Mouse (Mus musculus) lung, postnatal 0 days (tissue): ENCODE results near the gene Fbxw15. TPM values are rescaled to one million over a fixed set of nuclear protein-coding genes. Genes with fewer than 3 reads are reported as not detected.
"Not testable (repeated sequence)": the region's sequence is repeated elsewhere in the genome, so short reads cannot be mapped to it uniquely, and the experiment has no call there.

Source experiments
- ATAC-seq: fragments of 200-750 bp; cut with Nextera tagmentation; 2 replicates; pipeline ENCODE4 v1.8.0; 2017; ENCODE audit warnings: moderate library complexity
- DNase-seq: peaks from one replicate; pipeline ENCODE4 v3.0.0-alpha.2; 2016; ENCODE audit warnings: low spot score
- H3K27ac ChIP-seq: fragments of 300-500 bp; sonication (generic); 2 replicates; pipeline ENCODE4 v1.5.1; 2014; ENCODE audit warnings: antibody characterized with exemption, mild to moderate bottlenecking, low read length, mixed read lengths
- H3K27me3 ChIP-seq: fragments of 300-500 bp; sonication (generic); replicated peaks from 2 replicates; pipeline ENCODE4 v1.6.1; 2014; ENCODE audit warnings: low read length, mixed read lengths; ENCODE audit not compliant: insufficient read depth
- H3K36me3 ChIP-seq: fragments of 300-500 bp; sonication (generic); 2 replicates; pipeline ENCODE4 v1.6.1; 2014; ENCODE audit warnings: low read length, mixed read lengths; ENCODE audit not compliant: insufficient read depth
- H3K4me1 ChIP-seq: fragments of 300-500 bp; sonication (generic); 2 replicates; pipeline ENCODE4 v1.6.1; 2014; ENCODE audit warnings: antibody characterized with exemption, low read depth, low read length, mixed read lengths; ENCODE audit not compliant: insufficient read depth
- H3K4me2 ChIP-seq: fragments of 300-500 bp; sonication (generic); replicated peaks from 2 replicates; pipeline ENCODE4 v1.6.1; 2014; ENCODE audit warnings: low read depth, mild to moderate bottlenecking, low read length, moderate library complexity, mixed read lengths
- H3K4me3 ChIP-seq: fragments of 300-500 bp; sonication (generic); 2 replicates; pipeline ENCODE4 v1.5.1; 2014; ENCODE audit warnings: low read depth, low read length
- H3K9ac ChIP-seq: fragments of 300-500 bp; sonication (generic); replicated peaks from 2 replicates; pipeline ENCODE4 v1.6.1; 2014; ENCODE audit warnings: low read depth, mild to moderate bottlenecking
- H3K9me3 ChIP-seq: fragments of 300-500 bp; sonication (generic); 2 replicates; pipeline ENCODE4 v1.6.1; 2016; ENCODE audit warnings: low read length, mixed read lengths
- CTCF ChIP-seq: IDR thresholded peaks from 2 replicates; pipeline ENCODE4 v1.5.1; 2016; ENCODE audit warnings: antibody characterized with exemption, mild to moderate bottlenecking
- EP300 ChIP-seq: IDR thresholded peaks from 2 replicates; pipeline ENCODE4 v1.6.1; 2016; ENCODE audit warnings: antibody characterized with exemption, mild to moderate bottlenecking, control low read depth
- WGBS: fragments of 180-500 bp; shearing (Covaris S2); extraction: QIAGEN DNeasy Blood & Tissue Kit; methylation state at CpG from one replicate; pipeline ENCODE4 v1.1.7; 2014; 5-methylcytosine and 5-hydroxymethylcytosine counted together
- polyA plus RNA-seq: library from polyadenylated mRNA; unstranded; fragments of >200 nt; fragmentation: Nextera tagmentation; extraction: Ambion mirVana; gene quantifications from 2 replicates; pipeline ENCODE4 v1.2.1, GENCODE M21; 2015

The Fbxw15 gene
- polyA plus RNA-seq: not detected in 2 replicates

DNA sequence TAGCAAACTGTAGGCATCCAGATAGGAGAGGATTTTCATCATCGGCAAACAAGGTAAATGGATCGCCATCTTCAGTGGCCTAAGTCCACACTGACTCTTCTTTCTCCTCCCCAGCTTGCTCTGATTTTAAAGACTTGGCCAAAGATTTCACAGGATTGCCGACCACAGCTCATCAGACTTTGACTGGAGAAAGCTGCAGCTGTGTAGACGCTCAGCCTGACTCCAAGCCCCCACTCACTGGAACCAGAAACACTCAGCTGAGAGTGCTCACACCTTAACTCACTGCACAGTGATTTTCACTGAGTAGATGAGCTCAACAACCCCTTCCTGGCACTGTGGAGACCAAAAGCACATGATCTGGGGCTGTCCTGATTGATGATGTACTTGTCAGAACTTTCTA is at the start of gene Fbxw15:
TSS of gene Fbxw15 (minus strand) at position 101 of the 400 bp plus-strand sequence.
- not testable (repeated sequence) for H3K9me3 ChIP-seq, ATAC-seq, H3K4me1 ChIP-seq, H3K4me2 ChIP-seq, H3K27ac ChIP-seq, H3K27me3 ChIP-seq, H3K9ac ChIP-seq, H3K4me3 ChIP-seq, H3K36me3 ChIP-seq, DNase-seq
- WGBS: 81% methylated on average over 4 of the region's 4 CpGs

DNA sequence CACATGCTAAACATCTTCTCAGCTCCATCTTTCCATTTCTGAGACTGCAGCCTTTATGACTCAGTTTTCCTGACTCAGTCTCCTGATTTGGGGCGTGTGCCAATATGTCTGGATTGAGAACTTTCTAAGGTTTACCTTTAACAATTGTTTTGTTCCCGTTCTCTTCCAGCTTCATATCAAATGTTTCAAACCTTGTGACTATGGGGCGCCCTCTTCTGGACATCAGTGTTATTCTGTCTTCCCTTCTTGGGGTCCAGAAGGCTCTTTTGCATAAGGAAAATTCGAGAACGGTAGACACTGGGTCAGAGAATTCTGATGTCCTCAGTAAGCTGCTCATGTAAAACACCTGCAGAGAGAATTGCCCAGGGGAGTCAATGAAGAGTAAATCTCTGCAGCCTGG is 38.8 kb upstream of the Fbxw15 start:
- not testable (repeated sequence) for H3K4me2 ChIP-seq, H3K27ac ChIP-seq, DNase-seq, H3K4me1 ChIP-seq, H3K4me3 ChIP-seq, H3K27me3 ChIP-seq, ATAC-seq, H3K36me3 ChIP-seq, H3K9ac ChIP-seq, H3K9me3 ChIP-seq
- peak; percentile 41 for TF ChIP-seq CTCF
- WGBS: 31% methylated on average over 5 of the region's 5 CpGs

DNA sequence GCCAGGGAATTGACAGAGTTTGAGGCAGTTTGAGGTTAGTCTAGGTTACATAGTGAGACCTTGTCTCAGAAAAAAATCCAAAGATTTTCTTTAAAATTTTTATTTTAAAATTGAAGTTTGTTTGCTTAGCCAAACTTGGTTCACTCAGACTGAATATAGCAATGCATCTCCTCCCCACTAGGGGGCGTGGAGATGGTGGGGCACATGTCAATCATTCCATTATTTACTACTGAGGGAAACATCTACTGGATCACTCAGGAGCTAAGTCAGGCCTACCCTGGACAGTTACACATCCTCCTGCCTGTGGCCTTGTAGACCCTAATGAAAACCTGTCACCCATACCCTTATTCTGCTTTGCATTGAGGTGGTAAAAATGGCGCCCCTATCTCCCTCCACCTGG is 34.1 kb upstream of the Fbxw15 start:
- not testable (repeated sequence) for H3K9me3 ChIP-seq, H3K4me2 ChIP-seq, H3K27me3 ChIP-seq, H3K27ac ChIP-seq, ATAC-seq, H3K9ac ChIP-seq, H3K4me1 ChIP-seq, H3K36me3 ChIP-seq, H3K4me3 ChIP-seq, DNase-seq
- 48% methylated on average over 2 of the region's 2 CpGs for WGBS
- TF ChIP-seq CTCF: peak; percentile 35

DNA sequence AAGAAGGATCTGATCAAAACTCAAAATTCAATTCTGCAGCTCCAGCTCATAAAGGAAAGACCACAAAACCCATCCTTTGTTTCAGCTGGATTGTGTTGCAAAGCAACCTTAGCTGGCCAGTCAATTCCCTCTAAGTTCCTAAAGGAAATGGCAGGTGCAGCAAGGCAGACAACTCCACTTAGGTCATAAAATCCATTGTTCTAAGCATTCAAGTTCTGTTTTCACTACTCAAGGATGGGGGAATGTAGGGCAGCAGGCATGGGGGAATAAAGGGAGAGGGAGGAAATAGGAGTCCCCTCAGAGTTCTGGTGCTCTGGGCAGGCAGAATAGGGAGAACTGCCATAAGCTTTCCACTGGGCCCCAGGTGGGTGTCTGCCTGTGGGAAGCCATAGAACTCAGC is 29.2 kb upstream of the Fbxw15 start:
- Histone ChIP-seq H3K4me3 (no peak overlapping the region), H3K36me3 (no peaks in the 10 kb centered on the region), H3K4me2 (no peak overlapping the region), H3K4me1 (no peaks in the 10 kb centered on the region), H3K27me3 (no peaks in the 10 kb centered on the region), H3K9ac (no peak overlapping the region), H3K27ac (no peak overlapping the region), H3K9me3 (no peaks in the 10 kb centered on the region)
- DNase-seq: no peak
- TF ChIP-seq CTCF: no peak
- no peak for TF ChIP-seq EP300
- ATAC-seq: no peak

DNA sequence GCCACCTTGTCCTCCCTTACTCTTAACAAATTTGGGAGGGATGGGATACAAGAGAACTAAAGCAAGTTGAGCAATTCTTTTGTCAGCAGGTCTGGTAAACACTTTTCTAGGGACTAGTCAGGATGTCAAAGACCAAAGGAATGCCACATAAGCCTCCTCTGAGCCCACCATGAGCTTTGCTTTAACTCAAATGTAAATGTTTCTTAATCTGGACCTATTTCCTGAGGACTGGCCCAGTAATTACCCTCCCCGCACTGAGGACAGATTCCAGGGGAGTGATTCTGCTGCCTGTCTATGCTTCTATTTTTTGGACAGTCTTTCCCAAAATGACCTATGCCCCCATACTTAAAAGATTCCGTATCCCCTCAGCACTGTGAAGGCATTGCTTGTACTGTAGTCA is 26.8 kb upstream of the Fbxw15 start:
- Histone ChIP-seq H3K9ac (no peak overlapping the region), H3K36me3 (no peaks in the 10 kb centered on the region), H3K9me3 (no peaks in the 10 kb centered on the region), H3K4me1 (no peaks in the 10 kb centered on the region), H3K27me3 (no peaks in the 10 kb centered on the region), H3K27ac (no peak overlapping the region), H3K4me2 (no peak overlapping the region), H3K4me3 (no peak overlapping the region)
- TF ChIP-seq EP300 (no peak), CTCF (no peak)
- DNase-seq: no peak
- WGBS: 76% methylated on average over 2 of the region's 2 CpGs
- ATAC-seq: no peak

DNA sequence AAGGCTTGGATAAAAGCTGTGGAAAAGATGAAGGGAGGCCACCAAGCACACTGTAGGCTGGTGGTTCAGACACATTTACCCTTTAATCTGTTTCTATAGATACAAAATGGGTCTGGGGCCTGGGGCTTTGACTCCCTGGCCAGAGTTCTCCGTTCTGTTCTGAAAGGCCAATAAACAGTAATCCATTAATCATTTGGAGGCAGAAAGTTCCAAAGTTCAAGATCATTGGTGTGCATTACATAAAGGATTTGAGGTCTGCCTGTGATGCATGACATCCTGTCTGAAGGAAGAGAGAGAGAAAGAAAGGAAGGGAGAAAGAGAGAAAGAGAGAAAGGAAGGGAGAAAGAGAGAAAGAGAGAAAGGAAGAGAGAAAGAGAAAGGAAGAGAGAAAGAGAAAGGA is 2.5 kb downstream of the Fbxw15 start:
- DNase-seq: no peak
- H3K4me1 ChIP-seq: no peaks in the 10 kb centered on the region
- H3K4me2 ChIP-seq: no peak overlapping the region
- 41% methylated on average over 1 of the region's 1 CpGs for WGBS
- H3K27me3 ChIP-seq: no peaks in the 10 kb centered on the region
- H3K9me3 ChIP-seq: no peaks in the 10 kb centered on the region
- no peaks in the 10 kb centered on the region for H3K36me3 ChIP-seq
- no peak for ATAC-seq
- TF ChIP-seq CTCF (no peak), EP300 (no peak)
- H3K27ac ChIP-seq: no peak overlapping the region
- H3K4me3 ChIP-seq: no peak overlapping the region
- H3K9ac ChIP-seq: no peak overlapping the region

DNA sequence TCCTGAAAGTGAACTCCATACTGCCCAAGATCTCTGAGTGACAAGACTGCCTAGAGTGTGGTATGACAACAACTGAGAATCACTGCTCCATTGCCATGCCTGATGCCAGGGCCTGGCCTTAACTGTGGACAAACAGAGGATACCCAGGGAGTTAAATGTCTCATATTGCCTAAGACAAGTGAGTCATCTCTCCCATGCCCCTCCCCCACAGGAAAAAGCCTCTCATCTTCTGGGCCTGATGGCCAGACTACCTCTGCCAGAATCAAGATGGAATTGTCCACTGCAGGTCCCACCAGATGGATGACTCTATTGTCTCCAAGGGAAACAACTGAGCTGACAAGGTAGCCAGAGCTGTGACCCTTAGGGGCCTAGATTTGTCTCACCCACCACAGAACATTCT is 6.0 kb downstream of the Fbxw15 start:
- not testable (repeated sequence) for H3K4me2 ChIP-seq, H3K36me3 ChIP-seq, H3K27ac ChIP-seq, H3K4me1 ChIP-seq, H3K4me3 ChIP-seq, H3K9me3 ChIP-seq, ATAC-seq, H3K9ac ChIP-seq, H3K27me3 ChIP-seq, DNase-seq
